8 mouse cellular contexts compared by ENCODE assay signal in the genomic region with DNA sequence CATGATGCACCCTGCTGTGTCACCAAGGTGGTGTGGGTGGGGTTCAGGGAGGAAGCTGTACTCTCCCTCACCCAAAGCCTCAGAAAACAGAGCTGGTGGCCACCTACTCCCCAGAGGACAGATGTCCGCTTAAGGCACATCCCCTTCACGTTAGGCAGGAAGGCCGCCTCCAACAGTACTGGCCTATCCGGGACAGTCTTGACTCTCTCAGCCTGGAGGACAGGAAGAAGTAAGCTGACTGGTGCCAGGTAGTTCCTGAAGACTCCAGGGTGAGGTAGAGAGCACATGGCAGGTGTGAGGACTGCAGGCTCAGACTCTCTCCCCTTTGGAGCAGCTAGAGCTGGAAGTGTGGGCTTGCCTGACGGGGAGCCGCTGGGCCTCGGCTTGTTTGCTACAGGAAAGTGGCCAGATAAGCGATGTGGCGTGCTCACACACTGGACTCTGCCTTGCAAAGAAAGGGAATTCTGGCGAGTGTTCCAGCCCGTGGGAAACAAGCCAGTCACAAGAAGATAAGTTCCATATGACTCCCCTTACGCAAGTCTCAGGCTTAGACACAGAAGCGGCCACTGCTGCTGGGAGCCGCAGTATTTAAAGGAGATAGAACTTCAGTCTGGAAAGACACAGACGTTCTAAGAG. TPM values are rescaled to one million over a fixed set of nuclear protein-coding genes. Genes with fewer than 3 reads are reported as not detected.
DNase-seq lines count a peak whose midpoint lies in the region; ATAC-seq and TF ChIP-seq lines count a peak whose summit lies in the region.

No protein-coding gene starts in this region.

- TF ChIP-seq CTCF in forebrain, postnatal 0 days (IDR thresholded peaks at IDR 0.05; ENCODE audit: low read depth), result no peak

- 59% methylated on average over 15 of the region's 15 CpGs for WGBS in forebrain, postnatal 0 days
- 79% methylated on average over 15 of the region's 15 CpGs for WGBS in forebrain, embryonic 11.5 days
- WGBS in embryonic facial prominence, embryonic 10.5 days, result 68% methylated on average over 15 of the region's 15 CpGs

- peak; percentile 39 for DNase-seq in forebrain, postnatal 0 days
- no peak for DNase-seq in forebrain, embryonic 11.5 days (ENCODE audit: low spot score)
- DNase-seq in embryonic facial prominence, embryonic 10.5 days (ENCODE audit: low spot score), result no peak
- peak; percentile 78 to 83 for DNase-seq in heart, postnatal 36 days
- DNase-seq in lung, postnatal 4 days, result peak; percentile 74 to 85
- DNase-seq in spleen, postnatal 14 days (ENCODE audit: low spot score in 2 of 2), result no peak
- DNase-seq in kidney, adult 9 months, result no peak
- DNase-seq in adrenal gland, adult 18-20 months (ENCODE audit: low spot score in 2 of 2), result no peak

- H3K36me3 ChIP-seq in forebrain, postnatal 0 days (ENCODE audit: insufficient read depth), result no peaks in the 10 kb centered on the region
- no peaks in the 10 kb centered on the region for H3K36me3 ChIP-seq in forebrain, embryonic 11.5 days (ENCODE audit: control insufficient read depth, insufficient read depth, low read length)
- H3K36me3 ChIP-seq in embryonic facial prominence, embryonic 10.5 days (replicated peaks), result no peaks in the 10 kb centered on the region

- no peak overlapping the region for H3K4me3 ChIP-seq in forebrain, postnatal 0 days (ENCODE audit: low read depth, low read length)
- H3K4me3 ChIP-seq in forebrain, embryonic 11.5 days (ENCODE audit: low read depth, low read length), result no peak overlapping the region
- H3K4me3 ChIP-seq in embryonic facial prominence, embryonic 10.5 days, result no peak overlapping the region

- intact Hi-C loops in heart, postnatal 36 days (cut with DNase I), result loop anchor here (10.0 kb wide), 1 partner anchor 63 kb away; no protein-coding TSS in a partner anchor

- H3K4me2 ChIP-seq in forebrain, postnatal 0 days (ENCODE audit: low read depth), result no peak overlapping the region
- H3K4me2 ChIP-seq in forebrain, embryonic 11.5 days (ENCODE audit: low read depth, low read length, severe bottlenecking), result no peak overlapping the region

- H3K27ac ChIP-seq in forebrain, postnatal 0 days (ENCODE audit: low read depth, low read length), result no peak overlapping the region
- H3K27ac ChIP-seq in forebrain, embryonic 11.5 days (ENCODE audit: low read depth, low read length), result no peak overlapping the region
- peak overlapping the region; percentile 21 for H3K27ac ChIP-seq in embryonic facial prominence, embryonic 10.5 days (replicated peaks)

- ATAC-seq in forebrain, postnatal 0 days, result no peak
- no peak for ATAC-seq in forebrain, embryonic 11.5 days (replicated peaks; ENCODE audit: low FRiP score)

- no peaks in the 10 kb centered on the region for H3K27me3 ChIP-seq in forebrain, postnatal 0 days (ENCODE audit: insufficient read depth, low read length)
- no peaks in the 10 kb centered on the region for H3K27me3 ChIP-seq in forebrain, embryonic 11.5 days (ENCODE audit: control insufficient read depth, insufficient read depth, low read length)
- H3K27me3 ChIP-seq in embryonic facial prominence, embryonic 10.5 days (replicated peaks; ENCODE audit: low read depth, poor library complexity, severe bottlenecking), result no peaks in the 10 kb centered on the region; the same call in 1 of the 2 replicates

- no peaks in the 10 kb centered on the region for H3K9me3 ChIP-seq in forebrain, postnatal 0 days (ENCODE audit: low read length)
- H3K9me3 ChIP-seq in forebrain, embryonic 11.5 days (ENCODE audit: control insufficient read depth, low read length), result no peaks in the 10 kb centered on the region
- no peaks in the 10 kb centered on the region for H3K9me3 ChIP-seq in embryonic facial prominence, embryonic 10.5 days

- H3K4me1 ChIP-seq in forebrain, postnatal 0 days (ENCODE audit: insufficient read depth), result 0 out of 2 replicates have a peak, but pooled peaks cover 4% of the 10 kb centered on the region
- no peaks in the 10 kb centered on the region for H3K4me1 ChIP-seq in forebrain, embryonic 11.5 days (replicated peaks; ENCODE audit: control insufficient read depth, insufficient read depth, low read length)
- peaks cover 49% of the 10 kb centered on the region for H3K4me1 ChIP-seq in embryonic facial prominence, embryonic 10.5 days

- no peak overlapping the region for H3K9ac ChIP-seq in forebrain, postnatal 0 days
- H3K9ac ChIP-seq in forebrain, embryonic 11.5 days (ENCODE audit: low read length), result no peak overlapping the region

RNA-seq across cellular contexts. Expression of a gene that starts 48.3 kb away (rescaled TPM):
- total RNA-seq in forebrain, postnatal 0 days (2014; rRNA removed), result 41.1 and 52.5 TPM in 2 replicates
- polyA plus RNA-seq in forebrain, postnatal 0 days (2015; fragmentation: Nextera tagmentation; extraction: Ambion mirVana), result 7.6 and 10.5 TPM in 2 replicates
- 8.1 and 9.1 TPM in 2 replicates for polyA plus RNA-seq in forebrain, embryonic 11.5 days (2014; fragmentation: Nextera tagmentation; extraction: Ambion mirVana)
- 6.2 and 6.3 TPM in 2 replicates for polyA plus RNA-seq in embryonic facial prominence, embryonic 10.5 days (2016; fragmentation: Nextera tagmentation; extraction: Ambion mirVana)
- 1 to 10 TPM; 6.6 to 8.3 TPM for total RNA-seq in heart, postnatal 36 days (2021)
- total RNA-seq in adrenal gland, adult 18-20 months (2021), result 10 to 100 TPM; 42.5 to 42.8 TPM

Comparison
In these comparisons a context has a peak if more than half of its experiments do, and no peak if none do; other contexts are left out.
1. DNase-seq: peak in forebrain, postnatal 0 days (single experiment), heart, postnatal 36 days (2 of 2) and lung, postnatal 4 days (2 of 2); none in forebrain, embryonic 11.5 days (single experiment), embryonic facial prominence, embryonic 10.5 days (single experiment), spleen, postnatal 14 days (0 of 2), kidney, adult 9 months (single experiment) and adrenal gland, adult 18-20 months (0 of 2).